Mouse (Mus musculus): Measurements from ENCODE around the gene Rps6kb2.

- TF ChIP-seq POLR2A (IDR thresholded peaks at IDR 0.05; ENCODE audit: borderline replicate concordance, insufficient read depth, low read length) = no peak
- TF ChIP-seq CTCF (IDR thresholded peaks at IDR 0.05; ENCODE audit: borderline replicate concordance, insufficient read depth, low read depth, low read length) = no peak
Observed at GRCm38 (mm10) chr19:4156771-4157170, 6.4 kb downstream of the Rps6kb2 start.

Measured in cerebellum, adult 2 months (tissue).